Mouse (Mus musculus) spleen, adult 2 months (tissue): Measurements from ENCODE around the gene Tom1l2.

ENCODE experiments used
- CTCF ChIP-seq: fragments of 200-500 bp; IDR thresholded peaks from 2 replicates; pipeline ENCODE4 v1.5.1; 2011; ENCODE audit warnings: mild to moderate bottlenecking, inconsistent platforms; ENCODE audit not compliant: insufficient read depth, insufficient read length, insufficient replicate concordance; ENCODE audit errors: extremely low read depth
- POLR2A ChIP-seq: fragments of 200-500 bp; IDR thresholded peaks from 2 replicates; pipeline ENCODE4 v1.6.1; 2011; ENCODE audit warnings: low read depth, low read length, inconsistent platforms

DNA sequence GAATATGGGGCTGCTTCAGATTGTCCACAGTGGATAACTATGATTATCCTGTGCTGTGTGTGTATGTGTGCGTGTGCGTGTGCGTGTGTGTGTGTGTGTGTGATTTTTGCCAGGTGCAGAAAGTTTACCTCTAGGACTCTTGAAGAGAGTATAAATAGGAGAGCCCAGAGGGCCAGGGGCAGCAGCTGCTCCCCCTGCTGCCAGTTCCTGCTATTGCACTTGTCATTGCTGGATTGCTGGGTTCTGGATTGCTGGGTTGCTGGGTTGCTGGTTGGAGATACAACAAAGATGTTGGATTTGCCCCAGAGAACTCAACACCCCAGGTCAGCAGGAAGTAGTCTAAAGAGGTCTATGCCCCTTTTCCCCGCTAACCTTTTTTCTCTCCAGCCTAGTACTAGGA is 14.4 kb downstream of the Tom1l2 start:
- TF ChIP-seq POLR2A, result no peak
- TF ChIP-seq CTCF, result peak; percentile 79; the same call in 1 of the 2 replicates
